Comparison of ENCODE assay signal across 8 mouse cellular contexts in the genomic region with DNA sequence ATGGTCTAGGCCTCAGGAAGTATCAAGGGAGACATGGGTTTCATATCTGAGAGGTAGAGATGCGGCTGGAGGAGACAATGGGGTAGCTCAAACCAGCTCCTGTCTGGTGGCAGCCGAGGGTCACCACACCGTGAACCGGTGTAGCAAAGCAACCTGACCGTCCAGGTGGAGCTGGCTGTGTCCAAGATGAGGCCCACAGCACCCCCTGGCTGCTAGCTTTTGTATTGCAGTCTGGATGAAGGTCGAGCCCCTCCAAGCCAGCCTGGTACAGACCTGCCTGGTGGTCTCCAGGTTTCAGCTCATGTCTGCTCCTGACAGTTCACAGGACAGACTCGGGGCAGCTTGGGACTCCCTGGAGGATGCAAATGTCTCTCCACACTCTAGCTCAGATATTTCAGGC. TPM values are rescaled to one million over a fixed set of nuclear protein-coding genes. Genes with fewer than 3 reads are reported as not detected.
DNase-seq lines count a peak whose midpoint lies in the region; ATAC-seq lines count a peak whose summit lies in the region.

No protein-coding gene starts in this region.

- H3K27ac ChIP-seq in hindbrain, embryonic 10.5 days = no peak overlapping the region
- no peak overlapping the region for H3K27ac ChIP-seq in hindbrain, embryonic 12.5 days
- H3K27ac ChIP-seq in midbrain, embryonic 12.5 days (replicated peaks) = no peak overlapping the region
- no peak overlapping the region for H3K27ac ChIP-seq in stomach, embryonic 15.5 days

- H3K4me1 ChIP-seq in hindbrain, embryonic 10.5 days (replicated peaks) = peaks cover 12% of the 10 kb centered on the region
- peaks cover 10% of the 10 kb centered on the region for H3K4me1 ChIP-seq in hindbrain, embryonic 12.5 days
- no peaks in the 10 kb centered on the region for H3K4me1 ChIP-seq in midbrain, embryonic 12.5 days
- H3K4me1 ChIP-seq in stomach, embryonic 15.5 days = no peaks in the 10 kb centered on the region

- H3K36me3 ChIP-seq in hindbrain, embryonic 10.5 days = peaks cover 97% of the 10 kb centered on the region
- peaks cover 70% of the 10 kb centered on the region for H3K36me3 ChIP-seq in hindbrain, embryonic 12.5 days
- peaks cover 51% of the 10 kb centered on the region for H3K36me3 ChIP-seq in midbrain, embryonic 12.5 days
- H3K36me3 ChIP-seq in stomach, embryonic 15.5 days = peaks cover 38% of the 10 kb centered on the region

- no peaks in the 10 kb centered on the region for H3K9me3 ChIP-seq in hindbrain, embryonic 10.5 days
- H3K9me3 ChIP-seq in hindbrain, embryonic 12.5 days (replicated peaks) = no peaks in the 10 kb centered on the region
- no peaks in the 10 kb centered on the region for H3K9me3 ChIP-seq in midbrain, embryonic 12.5 days
- no peaks in the 10 kb centered on the region for H3K9me3 ChIP-seq in stomach, embryonic 15.5 days

- H3K4me3 ChIP-seq in hindbrain, embryonic 10.5 days = no peak overlapping the region
- no peak overlapping the region for H3K4me3 ChIP-seq in hindbrain, embryonic 12.5 days
- H3K4me3 ChIP-seq in midbrain, embryonic 12.5 days = no peak overlapping the region
- H3K4me3 ChIP-seq in stomach, embryonic 15.5 days (replicated peaks) = no peak overlapping the region

- no peak for ATAC-seq in hindbrain, embryonic 12.5 days (ENCODE audit: low FRiP score)
- ATAC-seq in midbrain, embryonic 12.5 days (ENCODE audit: low FRiP score, low read depth) = peak; percentile 38; the same call in 1 of the 2 replicates
- peak; percentile 15; the same call in 1 of the 2 replicates for ATAC-seq in stomach, embryonic 15.5 days (ENCODE audit: insufficient read depth, low FRiP score, low read depth)

- H3K27me3 ChIP-seq in hindbrain, embryonic 10.5 days (ENCODE audit: insufficient read depth, poor library complexity, severe bottlenecking) = no peaks in the 10 kb centered on the region
- no peaks in the 10 kb centered on the region for H3K27me3 ChIP-seq in hindbrain, embryonic 12.5 days
- no peaks in the 10 kb centered on the region for H3K27me3 ChIP-seq in midbrain, embryonic 12.5 days
- no peaks in the 10 kb centered on the region for H3K27me3 ChIP-seq in stomach, embryonic 15.5 days (replicated peaks)

- H3K9ac ChIP-seq in hindbrain, embryonic 12.5 days = no peak overlapping the region
- H3K9ac ChIP-seq in midbrain, embryonic 12.5 days (replicated peaks) = no peak overlapping the region
- H3K9ac ChIP-seq in stomach, embryonic 15.5 days = no peak overlapping the region

- no peak overlapping the region for H3K4me2 ChIP-seq in hindbrain, embryonic 12.5 days (replicated peaks)
- H3K4me2 ChIP-seq in midbrain, embryonic 12.5 days (replicated peaks) = no peak overlapping the region
- H3K4me2 ChIP-seq in stomach, embryonic 15.5 days = no peak overlapping the region

- WGBS in hindbrain, embryonic 10.5 days = 64% methylated on average over 7 of the region's 7 CpGs
- 55% methylated on average over 7 of the region's 7 CpGs for WGBS in hindbrain, embryonic 12.5 days
- 59% methylated on average over 7 of the region's 7 CpGs for WGBS in midbrain, embryonic 12.5 days
- WGBS in stomach, embryonic 15.5 days = 50% methylated on average over 7 of the region's 7 CpGs

- DNase-seq in hindbrain, embryonic 10.5 days (ENCODE audit: low spot score) = peak; percentile 72
- DNase-seq in T-cell, adult 2 months (ENCODE audit: low spot score) = peak; percentile 55
- DNase-seq in cerebellum, postnatal 14 days = peak; percentile 95 to 97
- DNase-seq in gastrocnemius, postnatal 14 days = peak; percentile 56
- peak; percentile 74 to 82 for DNase-seq in layer of hippocampus, postnatal 25 days (ENCODE audit: extremely low spot score in 1 of 2, low spot score in 1 of 2)

- intact Hi-C loops in gastrocnemius, postnatal 14 days (cut with DNase I; ENCODE audit: low total_unique reads) = loop anchor here (5.0 kb wide), 2 partner anchors 72 to 102 kb away; no protein-coding TSS in a partner anchor

RNA-seq across cellular contexts. Expression of a gene that starts 11.5 kb away (rescaled TPM):
- 4.3 and 7.7 TPM in 2 replicates for polyA plus RNA-seq in hindbrain, embryonic 10.5 days (2016; fragmentation: Nextera tagmentation; extraction: Ambion mirVana)
- polyA plus RNA-seq in hindbrain, embryonic 12.5 days (2016; fragmentation: Nextera tagmentation; extraction: Ambion mirVana) = 25.0 and 34.1 TPM in 2 replicates
- under 1 TPM; 0.84 to 0.98 TPM for total RNA-seq in gastrocnemius, postnatal 14 days (2021)
- total RNA-seq in layer of hippocampus, postnatal 25 days (2021) = under 1 TPM; 0.37 to 0.80 TPM
- polyA plus RNA-seq in midbrain, embryonic 12.5 days (2016; fragmentation: Nextera tagmentation; extraction: Ambion mirVana) = 5.2 and 12.1 TPM in 2 replicates
- 3.6 and 4.4 TPM in 2 replicates for polyA plus RNA-seq in stomach, embryonic 15.5 days (2015; fragmentation: Nextera tagmentation; extraction: Ambion mirVana)
